Mouse (Mus musculus): Measurements from ENCODE around the gene Dmrtb1. TPM values are rescaled to one million over a fixed set of nuclear protein-coding genes. Genes with fewer than 3 reads are reported as not detected.

Gene Dmrtb1
- polyA plus RNA-seq, 1 experiment: not detected

DNA sequence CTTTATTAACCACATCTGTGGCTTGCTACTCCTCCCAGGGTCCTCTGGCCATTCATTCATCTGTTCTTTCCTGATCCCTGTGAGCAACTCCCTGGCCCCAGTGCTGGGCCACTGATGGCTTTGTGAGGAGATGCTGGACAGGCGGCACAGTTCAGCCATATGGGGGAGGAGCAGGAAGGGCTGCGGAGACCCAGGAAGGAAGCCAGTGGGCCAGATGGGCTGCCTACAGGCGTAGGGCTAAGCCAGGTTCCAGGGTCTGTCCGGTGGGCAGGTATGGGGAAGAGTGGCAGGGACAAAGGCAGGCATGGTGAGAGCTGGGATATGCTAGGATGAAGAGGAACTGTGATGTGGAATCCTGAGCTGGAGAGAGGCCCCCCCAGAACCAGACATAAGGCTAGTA is 55.8 kb downstream of the Dmrtb1 start:
- Histone ChIP-seq H3K27me3 (replicated peaks) (peaks cover 99% of the 10 kb centered on the region), H3K36me3 (replicated peaks; ENCODE audit: low read length) (no peaks in the 10 kb centered on the region), H3K4me3 (replicated peaks) (no peak overlapping the region), H3K4me1 (no peaks in the 10 kb centered on the region), H3K9me3 (no peaks in the 10 kb centered on the region)
- TF ChIP-seq FLI1 (IDR thresholded peaks at IDR 0.05; ENCODE audit: low read length) (no peak), GATA1 (IDR thresholded peaks at IDR 0.05; ENCODE audit: borderline replicate concordance, low read length) (no peak)

Other genes with a start within 250 kb of the Dmrtb1 start
- 0.68 and 1.8 TPM in 2 replicates for gene Glis1, start 249.6 kb downstream of the Dmrtb1 start, polyA plus RNA-seq (2012; ENCODE audit: insufficient read depth, low replicate concordance)
- 14.7 and 29.4 TPM in 2 replicates for gene Lrp8, start 118.0 kb upstream of the Dmrtb1 start, polyA plus RNA-seq (2012; ENCODE audit: insufficient read depth, low replicate concordance)
- 3.4 TPM in 1 of 2 replicates, not detected in the other for gene Magoh, start 195.5 kb upstream of the Dmrtb1 start, polyA plus RNA-seq (2012; ENCODE audit: insufficient read depth, low replicate concordance)
- gene 0610037L13Rik, start 205.6 kb upstream of the Dmrtb1 start, polyA plus RNA-seq (2012; ENCODE audit: insufficient read depth, low replicate concordance): 1.9 and 5.6 TPM in 2 replicates
- gene Cpt2, start 239.4 kb upstream of the Dmrtb1 start, polyA plus RNA-seq (2012; ENCODE audit: insufficient read depth, low replicate concordance): 74.4 and 828 TPM in 2 replicates

Measured in megakaryocyte, embryonic 14.5 days (primary cell).